Mouse (Mus musculus): ENCODE measurements at regions not wholly inside any gene's neighbourhood (a gene's known extent, or its start where the extent isn't known, plus 50 kb on each side); places are given as distances from the start of the nearest gene placed in this dataset.

DNA sequence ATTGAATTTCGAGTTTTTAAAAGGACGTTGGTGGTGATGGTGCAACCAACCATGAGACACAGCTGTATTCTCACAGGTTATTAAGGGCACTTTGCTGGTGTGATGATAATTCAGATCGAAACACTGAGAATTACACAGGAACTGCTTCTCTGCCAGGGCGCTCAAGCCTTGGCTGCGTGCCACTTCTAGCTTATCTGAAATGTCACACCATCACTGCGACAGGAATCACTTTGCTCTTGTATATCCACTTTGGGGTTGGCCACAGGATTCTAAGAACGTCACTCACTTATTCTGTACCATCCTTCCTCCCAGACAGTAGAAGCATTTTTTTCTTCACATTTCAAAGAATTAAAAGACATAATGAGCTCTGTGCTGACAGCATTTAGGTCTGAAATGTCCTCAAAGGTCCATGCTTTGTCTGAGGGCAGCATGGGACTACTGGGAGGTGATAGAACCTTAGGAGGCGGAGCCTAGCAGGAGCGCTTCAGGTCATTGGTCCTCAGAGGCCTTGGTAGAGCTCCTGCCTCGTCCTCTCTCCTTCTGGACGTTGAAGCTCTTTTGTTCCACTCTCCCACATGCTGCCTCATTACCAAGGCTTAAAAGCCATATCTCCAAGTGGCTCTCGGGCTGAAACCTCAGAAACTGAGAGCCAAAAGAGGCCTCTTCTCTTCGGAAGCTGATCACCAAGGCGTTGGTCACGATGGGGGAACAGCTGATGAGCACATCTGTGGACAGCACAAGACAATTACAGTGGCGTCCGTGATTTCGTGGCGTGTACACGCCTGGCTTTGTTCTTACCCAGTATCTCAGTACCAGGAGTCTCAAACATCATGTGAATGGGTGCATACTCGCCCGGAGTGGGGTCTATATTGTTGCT lies 167.7 kb downstream of the Enc1 start:
- TF ChIP-seq CTCF (IDR thresholded peaks at IDR 0.05; ENCODE audit: low read depth) (no peak), EP300 (IDR thresholded peaks at IDR 0.05; ENCODE audit: low read depth) (no peak)

Data from liver, embryonic 14.5 days (tissue).